Mouse (Mus musculus): ENCODE measurements around the gene Tph1.

Tph1 gene

DNA sequence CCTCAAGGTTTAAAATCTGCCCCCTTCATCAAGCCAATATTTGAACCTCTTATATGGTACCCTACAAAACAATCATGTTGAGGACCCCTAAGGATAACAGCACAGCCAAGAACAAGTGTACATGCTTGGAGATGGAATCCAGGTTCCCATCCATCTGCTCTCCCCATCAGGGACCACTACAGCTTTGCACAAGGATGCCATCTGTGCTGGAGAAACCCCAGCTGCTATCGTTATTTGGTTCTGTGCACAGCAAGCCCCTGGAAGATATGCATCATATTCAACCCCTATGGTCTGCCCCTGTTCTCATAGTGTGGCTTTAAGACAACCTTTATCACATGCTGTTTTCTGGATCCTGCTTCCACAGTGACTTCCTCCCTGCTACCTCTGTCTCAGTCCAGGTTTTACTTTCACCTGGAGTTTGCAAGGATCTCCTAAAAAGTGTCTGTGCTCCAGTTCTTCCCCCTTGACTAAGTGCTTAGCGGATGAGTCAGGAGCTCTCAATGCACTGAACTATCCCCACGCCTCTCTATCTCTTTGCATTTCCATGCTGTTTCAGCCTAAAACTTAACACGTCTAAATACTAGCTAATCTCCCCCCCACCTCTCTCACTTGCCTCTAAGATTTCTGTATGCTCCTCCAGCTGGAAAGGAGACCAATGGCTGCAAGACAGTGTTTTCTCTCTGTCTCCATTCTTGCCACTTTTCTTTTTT, 23.8 kb downstream of the Tph1 start:
- DNase-seq (ENCODE audit: low read depth, low spot score), result no peak

DNA sequence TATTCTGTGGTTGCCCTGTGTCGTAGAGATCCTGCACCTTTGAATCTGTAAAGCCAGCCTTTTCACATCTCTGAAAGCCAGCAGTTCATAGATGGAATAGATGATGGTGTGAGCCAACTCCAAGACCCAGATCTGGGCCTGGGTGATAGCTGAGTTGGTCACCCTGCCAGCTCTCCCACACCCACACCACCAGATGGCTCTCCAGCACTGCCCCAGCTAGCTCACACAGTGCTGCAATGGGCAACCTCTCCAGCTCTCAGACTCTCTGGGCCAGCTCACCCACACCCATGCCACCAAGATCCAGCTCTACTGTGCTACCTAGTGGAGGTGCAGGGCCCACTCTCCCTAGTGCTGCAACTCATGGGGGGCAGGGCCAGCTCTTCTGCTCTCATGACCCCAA, 29.2 kb downstream of the Tph1 start:
- DNase-seq (ENCODE audit: low read depth, low spot score), result no peak

DNA sequence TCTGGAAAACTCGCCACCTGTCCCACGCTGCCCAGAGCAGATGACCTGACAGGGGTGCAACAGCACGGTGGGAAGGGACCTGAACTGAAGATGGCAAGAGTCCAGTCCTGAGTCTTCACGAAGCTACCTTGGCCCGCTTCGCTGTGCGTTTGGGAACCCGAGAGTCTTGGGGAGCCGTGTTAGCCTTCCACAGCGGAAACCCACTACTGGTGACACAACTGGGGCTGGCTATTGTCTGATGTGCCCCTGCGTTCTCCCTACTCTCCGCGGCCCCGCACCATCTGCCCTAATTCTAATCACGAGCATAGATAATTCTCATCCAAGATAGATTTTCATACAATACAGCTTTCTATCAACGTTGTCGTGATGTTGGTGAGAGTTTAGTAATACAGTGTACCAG, 32.3 kb downstream of the Tph1 start:
- DNase-seq (ENCODE audit: low read depth, low spot score), result no peak

DNA sequence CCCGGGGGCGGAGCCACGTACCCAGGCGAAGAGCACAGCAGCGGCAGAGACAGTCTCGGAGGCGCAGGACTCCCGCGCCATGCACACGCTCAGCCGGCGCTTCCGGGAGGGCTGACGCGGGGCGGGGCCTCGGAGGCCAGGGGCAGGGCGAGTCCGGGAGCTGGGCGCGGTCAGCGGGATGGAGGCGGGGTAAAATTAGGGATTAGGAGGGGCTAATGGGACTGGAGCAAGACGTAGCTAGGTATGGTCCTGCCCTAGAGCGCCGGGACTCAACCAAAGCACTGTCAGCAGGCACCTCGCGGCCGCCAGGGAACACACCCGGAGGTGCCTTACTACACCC, 32.7 kb downstream of the Tph1 start, which contains the start of gene Sergef:
Gene Sergef, minus strand, starts transcription at position 116 of the 340 bp plus-strand sequence.
- peak; percentile 77 for DNase-seq (ENCODE audit: low read depth, low spot score)

DNA sequence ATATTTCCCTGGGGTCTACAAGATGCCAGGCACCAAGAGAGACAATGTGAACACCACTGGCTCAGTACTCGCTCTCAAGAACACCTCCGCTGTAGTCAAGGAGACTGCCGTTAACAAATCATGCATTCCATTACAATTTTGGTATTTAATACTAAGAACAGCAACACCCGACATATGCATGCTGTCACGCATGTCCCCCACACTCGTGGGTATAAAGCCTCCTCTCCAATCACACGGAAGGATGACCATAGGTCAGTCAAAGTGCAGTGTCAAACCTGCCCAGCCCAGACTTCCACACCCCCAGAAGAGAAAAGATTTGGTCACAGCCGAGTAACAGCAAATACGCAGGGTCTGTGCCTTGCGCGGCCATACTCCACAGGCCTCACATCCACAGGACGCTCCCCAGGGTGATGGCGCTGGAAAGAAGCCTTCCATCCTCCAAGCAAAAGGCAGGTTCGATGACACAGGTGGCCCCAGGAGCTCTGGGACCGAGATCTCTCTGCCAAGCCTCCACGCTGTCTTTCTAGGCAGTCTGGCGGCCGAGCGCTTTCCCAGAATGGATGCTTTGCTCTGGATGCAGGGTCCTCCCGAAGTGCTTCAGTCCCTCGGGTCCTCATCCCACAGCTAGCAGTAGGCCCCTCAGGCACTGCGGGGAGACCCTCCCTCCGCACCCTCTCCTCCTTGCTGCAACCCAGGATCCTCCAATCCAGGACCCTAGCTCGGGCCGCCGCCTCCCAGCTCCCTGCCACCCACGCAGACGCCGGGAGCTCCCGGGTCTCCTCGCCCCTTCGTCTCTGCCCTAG, 33.2 kb downstream of the Tph1 start:
- no peak for DNase-seq (ENCODE audit: low read depth, low spot score)

DNA sequence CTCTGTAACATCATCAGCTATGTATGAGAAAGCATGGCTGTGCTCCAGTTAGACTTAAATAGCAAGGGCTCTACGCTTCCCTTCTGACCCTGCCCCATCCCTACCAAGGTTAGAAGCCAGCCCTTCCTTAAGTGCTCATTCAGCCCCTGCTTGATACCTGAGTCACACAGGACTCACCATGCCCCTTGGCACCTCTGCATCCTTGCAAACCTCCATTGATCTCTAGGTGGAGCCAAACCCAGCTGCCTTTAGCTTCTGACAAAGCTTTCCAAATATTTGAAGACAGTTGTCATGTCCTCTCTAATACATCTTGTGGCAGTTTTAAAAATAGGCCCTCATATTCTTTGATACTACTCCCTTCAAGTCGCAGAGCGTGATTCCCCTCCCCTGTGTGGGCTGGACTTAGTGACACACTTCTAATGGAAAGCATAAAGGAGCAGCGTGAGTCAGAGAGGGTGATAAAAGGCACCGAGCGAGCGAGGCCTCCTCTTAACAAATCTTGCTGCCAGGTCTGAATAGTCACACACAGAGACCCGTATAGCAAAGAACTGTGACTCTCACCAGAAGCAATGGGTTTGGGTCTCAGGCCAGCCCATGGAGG, 43.9 kb downstream of the Tph1 start:
- no peak for DNase-seq (ENCODE audit: low read depth, low spot score)

DNA sequence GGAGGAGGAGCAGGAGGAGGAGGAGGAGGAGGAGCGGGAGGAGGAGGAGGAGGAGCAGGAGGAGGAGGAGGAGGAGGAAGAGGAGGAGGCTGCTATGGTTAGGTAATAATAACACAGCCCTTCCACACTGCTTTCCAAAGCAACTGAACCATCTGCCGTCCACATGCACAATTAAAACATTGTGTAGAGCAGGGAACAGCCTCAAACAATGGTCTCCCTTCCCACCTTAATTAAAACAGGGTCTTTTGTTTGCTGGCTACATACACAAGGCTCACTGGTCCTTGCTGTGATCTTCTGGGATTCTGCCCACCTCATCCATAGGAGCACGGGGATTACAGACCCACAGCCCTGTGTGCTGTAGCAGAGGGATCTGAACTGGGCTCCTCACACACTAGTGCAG, 48.4 kb downstream of the Tph1 start:
- DNase-seq (ENCODE audit: low read depth, low spot score), result no peak

DNA sequence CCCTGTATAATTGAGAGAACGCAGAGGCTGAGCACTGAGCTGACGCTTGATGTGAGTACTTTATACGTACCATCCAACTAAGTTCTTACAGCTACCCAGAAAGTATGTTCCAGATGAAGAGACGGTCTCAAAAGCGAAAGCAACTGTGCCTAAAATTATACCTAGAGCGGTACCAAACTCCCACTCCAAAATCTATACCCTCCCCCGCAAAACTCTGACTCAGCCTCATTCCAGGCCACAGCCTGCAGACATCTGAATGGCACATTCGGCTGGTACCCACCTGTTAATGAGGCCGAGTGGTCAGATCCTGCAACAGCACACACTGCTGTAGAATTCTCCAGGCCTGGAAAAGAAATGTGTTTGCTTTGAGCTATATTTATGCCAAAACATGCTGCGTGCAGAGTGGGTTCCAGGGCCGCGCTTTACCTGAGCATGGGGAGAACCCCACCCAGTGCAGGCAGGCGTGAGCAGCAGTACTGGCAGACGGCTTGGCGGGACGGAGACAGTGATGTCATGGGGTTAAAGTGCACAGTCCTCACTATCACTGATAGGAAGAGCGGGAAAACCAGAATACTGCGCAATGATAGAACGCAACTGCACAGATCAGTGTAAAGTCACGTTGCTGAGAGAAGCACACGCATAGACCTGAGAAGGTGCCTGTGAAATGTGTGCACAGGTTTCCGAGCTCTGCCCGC, 53.8 kb downstream of the Tph1 start:
- DNase-seq (ENCODE audit: low read depth, low spot score), result no peak

DNA sequence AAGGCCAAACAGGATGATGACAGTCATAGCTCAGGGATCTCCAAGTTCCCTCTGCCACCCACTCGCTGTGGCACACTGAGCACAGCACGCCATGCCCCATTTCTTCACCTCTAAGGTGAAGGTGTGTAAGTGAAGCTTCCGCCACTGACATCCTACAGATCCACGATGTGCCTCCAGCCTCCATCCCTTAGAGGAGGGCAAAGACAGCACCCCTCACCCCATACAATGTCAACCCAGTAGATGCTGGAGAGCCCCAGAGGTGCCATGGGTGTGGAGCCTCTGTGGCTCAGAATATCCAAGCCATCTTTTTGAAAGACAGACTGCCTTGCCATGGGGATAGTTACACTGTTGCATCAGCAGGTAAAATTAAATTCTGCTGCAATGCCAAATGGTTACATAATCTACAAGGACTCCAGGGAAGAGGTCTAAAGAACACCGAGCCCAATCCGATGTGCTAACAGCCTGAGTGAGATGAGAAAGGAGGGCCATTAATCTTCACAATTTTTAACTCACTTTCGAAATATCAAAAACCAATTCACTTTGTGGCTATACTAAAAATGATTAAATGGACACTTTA, 55.8 kb downstream of the Tph1 start:
- no peak for DNase-seq (ENCODE audit: low read depth, low spot score)

DNA sequence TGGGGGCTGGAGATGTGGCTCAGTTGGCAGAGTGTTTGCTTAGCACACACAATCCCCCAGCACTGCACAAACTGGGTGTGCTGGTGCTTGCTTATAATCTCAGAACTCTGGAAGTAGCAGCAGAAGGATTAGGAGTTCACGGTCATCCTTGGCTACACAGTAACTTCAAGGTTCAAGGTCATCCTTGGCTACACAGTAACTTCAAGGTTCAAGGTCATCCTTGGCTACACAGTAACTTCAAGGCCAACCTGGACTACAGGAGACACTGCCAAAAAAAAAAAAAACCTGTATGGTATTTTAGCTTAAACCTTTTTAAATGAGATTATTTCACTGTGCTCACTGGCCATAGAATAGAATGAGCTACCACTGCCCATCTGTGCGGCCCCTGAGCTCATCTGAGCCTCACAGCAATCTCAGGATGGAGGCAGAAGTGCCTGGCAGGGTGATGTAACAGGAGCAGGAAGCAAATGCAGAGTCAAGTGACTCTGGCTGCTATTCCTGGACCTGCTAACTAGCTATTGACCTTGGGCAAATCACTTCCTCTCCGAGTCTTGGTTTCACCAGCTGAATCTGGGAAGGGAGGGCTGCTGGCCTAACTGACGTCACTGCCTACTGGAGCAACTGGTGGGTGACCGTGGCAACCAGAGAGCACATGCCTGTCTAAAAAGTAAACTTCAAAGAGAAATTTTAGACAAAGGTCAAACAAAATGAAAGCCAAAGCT, 56.9 kb downstream of the Tph1 start:
- no peak for DNase-seq (ENCODE audit: low read depth, low spot score)

DNA sequence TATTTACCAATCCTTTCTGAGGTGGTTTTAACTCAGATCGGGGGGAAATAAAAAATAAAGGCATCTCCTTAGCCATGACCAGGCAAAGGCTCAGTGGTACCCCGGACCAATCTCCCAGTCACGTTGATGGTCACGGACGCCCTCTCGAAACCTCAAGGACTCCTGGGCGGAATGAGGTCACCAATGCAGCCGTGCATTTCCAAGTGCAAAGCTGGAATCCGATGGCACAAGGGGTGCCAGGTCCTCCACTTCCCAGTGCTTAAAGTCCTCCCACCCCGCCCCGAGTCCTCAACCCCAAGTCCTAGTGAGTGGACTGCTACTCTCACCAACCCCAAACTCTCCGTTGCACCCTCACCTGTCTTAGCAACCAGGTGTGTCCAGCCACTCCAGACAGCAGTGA, 58.1 kb downstream of the Tph1 start:
- no peak for DNase-seq (ENCODE audit: low read depth, low spot score)

DNA sequence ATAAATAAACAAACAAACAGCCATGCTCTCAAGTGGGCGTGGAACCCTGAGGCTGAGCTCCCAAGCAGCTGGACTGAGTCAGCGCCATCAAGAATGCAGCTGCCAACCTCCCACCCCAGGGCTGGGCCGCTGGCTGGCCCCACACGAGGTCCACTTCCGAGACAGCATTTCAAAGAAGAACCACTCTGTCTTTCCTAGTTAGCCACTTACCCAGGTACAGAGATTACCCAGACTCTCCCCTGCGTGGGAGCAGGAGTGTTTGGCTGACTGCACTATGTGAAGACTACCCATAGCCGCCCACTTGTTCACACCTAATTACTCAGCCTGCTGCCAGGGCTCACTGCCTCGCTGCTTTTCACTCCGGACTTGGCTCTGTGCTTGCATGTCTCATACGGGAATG, 59.2 kb downstream of the Tph1 start:
- DNase-seq (ENCODE audit: low read depth, low spot score), result no peak

DNA sequence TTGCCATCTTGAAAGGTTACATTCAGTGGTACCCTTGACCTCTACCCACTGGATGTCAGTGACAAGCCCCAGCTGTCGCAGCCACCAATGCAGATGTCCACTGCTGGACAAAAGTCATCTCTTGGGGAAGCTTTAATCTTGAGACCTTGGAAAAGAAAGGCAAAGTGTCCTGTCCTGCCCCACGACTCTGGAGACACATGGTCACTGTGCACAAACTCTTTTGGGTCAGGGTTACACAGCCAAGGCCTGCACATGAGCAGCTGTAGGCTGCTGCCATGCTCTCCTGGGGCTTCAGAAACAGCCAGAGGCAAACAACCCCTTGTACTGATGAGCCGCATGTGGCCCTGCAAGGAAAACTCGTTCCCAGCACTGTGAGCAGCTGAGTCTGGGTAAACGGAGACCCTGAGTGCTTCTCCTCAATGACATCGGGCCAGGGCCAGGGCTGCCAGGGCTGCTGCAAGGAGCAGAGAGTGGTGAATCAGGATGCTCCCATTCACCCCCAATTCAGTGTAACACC, 59.9 kb downstream of the Tph1 start:
- no peak for DNase-seq (ENCODE audit: low read depth, low spot score)

DNA sequence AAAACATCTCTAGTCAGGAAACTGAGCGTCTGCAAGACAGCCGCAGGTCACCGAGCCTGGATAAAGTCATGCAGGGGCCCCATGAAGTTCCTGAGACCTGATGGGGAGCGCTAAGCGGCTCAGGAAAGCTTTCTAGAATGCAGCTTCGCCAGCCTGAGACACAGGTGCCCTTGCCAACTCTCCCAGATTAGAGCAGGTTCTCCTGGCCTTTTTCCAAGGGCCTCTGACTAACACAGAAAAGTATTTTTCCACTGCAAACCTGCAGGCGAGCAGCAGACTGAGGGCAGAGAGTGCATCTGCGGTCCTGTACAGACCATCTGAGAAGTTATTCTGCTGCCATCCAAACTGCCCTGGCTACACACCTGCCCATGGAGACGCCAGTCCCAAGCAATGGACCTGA, 60.4 kb downstream of the Tph1 start:
- DNase-seq (ENCODE audit: low read depth, low spot score), result no peak

DNA sequence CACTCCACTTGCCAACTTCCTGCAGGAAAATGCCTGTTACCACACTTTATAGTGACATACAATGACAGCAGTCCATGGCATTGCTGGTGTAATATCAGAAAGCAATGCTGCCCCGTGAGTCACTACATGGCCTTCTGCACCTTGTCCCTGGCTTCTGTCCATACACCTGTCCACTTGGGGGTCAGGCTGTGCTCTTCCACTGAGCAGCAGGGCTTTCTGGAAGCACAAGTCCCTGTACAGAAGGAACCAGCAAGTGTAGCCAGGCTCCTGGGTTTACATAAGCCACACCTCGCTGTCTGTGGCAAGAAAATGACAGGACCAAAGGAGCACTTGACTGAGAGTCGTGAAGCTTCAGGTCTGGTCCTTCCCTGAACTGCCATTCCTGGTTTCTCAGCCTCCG, 63.0 kb downstream of the Tph1 start:
- DNase-seq (ENCODE audit: low read depth, low spot score), result no peak

DNA sequence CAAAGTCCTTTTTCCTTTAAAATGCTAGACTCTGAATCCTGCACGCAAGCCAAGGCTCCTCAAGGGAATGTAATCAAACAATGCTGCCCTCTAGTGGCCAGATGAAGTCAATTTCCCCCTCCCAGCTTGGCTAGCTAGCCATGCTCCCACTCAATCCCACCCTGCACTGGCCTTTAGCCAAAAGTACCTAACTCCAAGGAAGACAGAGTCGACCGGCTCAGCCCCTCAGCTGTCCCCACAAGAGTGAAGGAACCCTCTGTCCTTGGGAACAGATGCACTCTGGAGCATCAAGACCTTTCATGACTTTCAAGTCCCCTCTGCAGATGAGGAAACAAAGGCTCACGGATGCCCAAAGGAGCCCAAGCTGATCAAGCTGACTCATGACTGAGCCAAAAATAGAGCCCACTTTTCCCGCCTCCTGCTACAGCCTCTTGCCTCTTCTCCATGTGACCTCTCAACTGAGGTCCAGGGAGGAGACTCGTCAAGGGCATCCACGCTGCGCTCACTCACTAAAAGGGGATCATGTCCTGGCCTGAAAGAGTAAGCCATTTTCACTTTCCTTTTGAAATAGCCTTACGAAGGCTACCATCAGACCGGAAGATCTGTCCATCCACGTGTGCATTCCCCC, 64.8 kb downstream of the Tph1 start:
- DNase-seq (ENCODE audit: low read depth, low spot score), result peak; percentile 57

DNA sequence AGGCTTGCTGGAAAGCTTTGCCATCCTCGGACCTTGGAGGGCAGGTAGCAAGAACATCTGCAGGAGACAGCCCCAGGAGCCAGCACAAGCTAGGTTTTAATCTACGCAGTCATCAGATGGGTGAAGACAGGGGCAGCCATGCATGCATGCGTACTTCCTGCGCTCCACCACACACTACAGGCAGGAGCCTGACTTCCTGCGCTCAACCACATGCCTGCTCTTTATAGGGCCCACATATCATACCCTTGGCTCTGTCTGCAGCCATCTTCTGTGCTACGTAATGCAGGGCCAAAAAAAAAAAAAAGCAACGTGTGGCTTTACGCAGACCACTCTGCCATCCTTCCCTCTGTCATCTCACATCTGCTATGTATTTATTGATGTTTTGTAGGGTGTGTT, 65.3 kb downstream of the Tph1 start:
- no peak for DNase-seq (ENCODE audit: low read depth, low spot score)

DNA sequence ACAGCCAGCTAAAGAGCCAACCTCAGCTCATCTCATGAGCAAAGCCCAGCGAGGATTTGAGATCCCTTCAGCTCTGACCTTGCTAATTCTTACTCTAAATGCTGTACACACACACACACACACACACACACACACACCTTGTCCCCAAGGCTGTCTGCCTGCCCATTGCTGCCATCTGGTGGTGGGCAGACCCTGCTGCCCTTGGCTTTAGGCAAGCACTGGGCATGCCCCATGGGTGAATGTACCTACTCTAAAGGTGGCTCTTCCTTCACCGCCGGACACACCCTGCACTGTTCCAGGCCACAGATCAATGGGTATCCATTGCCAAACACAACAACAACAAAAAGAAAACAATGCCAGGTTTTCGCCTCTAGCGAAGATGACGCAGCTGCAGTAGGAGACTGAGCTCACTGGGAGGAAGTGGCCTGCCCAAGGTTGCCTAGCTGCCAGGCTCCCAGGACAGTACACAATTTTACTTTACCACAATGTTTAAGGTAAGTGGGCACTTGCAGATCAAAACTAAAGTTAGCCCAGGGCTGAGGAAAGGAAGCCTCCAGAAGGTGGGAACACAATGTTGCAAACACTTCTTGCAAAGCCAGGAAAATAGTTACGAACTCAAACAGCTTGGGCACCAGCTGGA, 65.8 kb downstream of the Tph1 start:
- DNase-seq (ENCODE audit: low read depth, low spot score), result peak; percentile 45

DNA sequence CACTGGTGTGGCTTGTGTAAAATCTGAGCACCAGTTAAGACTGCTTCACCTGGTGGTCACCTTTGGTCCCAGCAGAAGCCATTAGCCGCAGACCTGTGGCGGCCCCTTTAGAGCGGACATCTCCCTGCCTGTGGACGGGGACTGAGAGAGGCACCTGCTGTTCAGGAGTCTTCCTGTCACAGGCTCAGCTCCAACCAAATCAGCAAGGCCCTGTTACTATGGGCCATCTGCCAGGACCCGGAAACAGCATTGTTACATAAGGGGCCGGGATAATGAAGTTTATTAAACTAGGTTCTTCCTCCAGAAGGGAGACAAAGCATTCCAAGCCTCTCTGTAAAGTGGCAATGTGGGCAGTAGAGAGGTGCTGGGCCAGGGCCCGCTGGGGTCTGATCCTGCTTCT, 69.3 kb downstream of the Tph1 start:
- DNase-seq (ENCODE audit: low read depth, low spot score), result no peak

DNA sequence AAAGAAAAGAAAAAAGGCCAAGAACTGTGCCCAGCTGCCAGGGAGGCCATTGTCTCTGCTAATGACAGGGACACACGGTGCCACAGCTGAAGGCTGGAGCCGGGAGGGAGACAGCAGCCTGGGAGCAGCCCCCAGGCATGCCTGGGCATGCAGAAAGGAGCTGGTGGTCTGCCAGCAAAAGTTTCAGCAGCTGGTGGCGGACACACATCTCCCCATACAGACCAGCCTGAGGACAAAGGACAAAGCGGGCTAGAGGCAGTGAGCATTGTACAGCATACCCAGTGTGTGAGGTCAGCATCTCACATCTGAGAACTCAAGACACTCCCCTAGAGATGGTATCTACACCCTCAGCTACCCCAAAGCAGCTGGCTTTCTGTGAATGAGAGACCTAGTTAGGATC, 70.3 kb downstream of the Tph1 start:
- no peak for DNase-seq (ENCODE audit: low read depth, low spot score)
